Mouse (Mus musculus) T-cell, adult 2 months (primary cell): ENCODE results near the gene Fuk.
"Not testable (repeated sequence)": the region's sequence is repeated elsewhere in the genome, so short reads cannot be mapped to it uniquely, and the experiment has no call there.

ENCODE experiments used
- DNase-seq: peaks from one replicate; pipeline ENCODE4 v3.0.0; 2022; ENCODE audit warnings: low spot score

The Fuk gene

GRCm38 (mm10) chr8:110901839-110902578, at the start of gene Fuk:
TSS of gene Fuk (minus strand) at chr8:110902488.
- peak; percentile 76 for DNase-seq

- DNase-seq: no peak
Measured at GRCm38 (mm10) chr8:110950065-110950484, 47.8 kb upstream of the Fuk start.

- DNase-seq: no peak
Measured at GRCm38 (mm10) chr8:110945716-110946115, 43.4 kb upstream of the Fuk start.

DNA sequence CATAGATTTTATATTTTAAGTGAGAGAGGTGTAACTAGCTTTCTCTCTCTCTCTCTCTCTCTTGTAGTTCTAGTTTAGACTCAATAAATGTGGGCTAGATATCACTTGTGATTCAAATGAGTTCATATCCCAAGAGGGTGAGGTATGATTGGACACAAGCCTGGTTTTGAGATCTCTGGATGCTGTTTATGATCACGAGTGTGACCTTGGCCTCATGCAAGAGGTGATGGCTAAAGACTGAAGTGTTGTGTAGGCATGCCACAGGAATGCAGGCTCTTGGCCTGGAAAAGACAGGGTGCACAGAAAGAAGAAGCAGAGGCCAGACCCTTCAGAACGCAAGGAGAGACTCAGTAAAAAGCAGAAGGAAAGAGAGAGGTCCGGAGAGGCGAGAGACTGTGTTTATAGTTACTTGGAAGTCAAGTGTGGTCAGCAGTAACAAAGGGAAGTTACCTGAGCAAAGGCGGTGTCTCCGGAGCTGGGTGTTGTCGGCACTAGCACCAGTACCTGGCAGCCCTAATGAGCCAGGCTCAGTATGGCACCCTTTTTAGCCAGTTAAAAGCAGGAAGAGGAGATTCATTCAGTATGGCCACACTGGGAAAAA, 42.1 kb upstream of the Fuk start:
- DNase-seq: no peak

GRCm38 (mm10) chr8:110941453-110941948, 39.2 kb upstream of the Fuk start:
- no peak for DNase-seq

- DNase-seq: no peak
Measured at GRCm38 (mm10) chr8:110940682-110941452, 38.6 kb upstream of the Fuk start.

- peak; percentile 57 for DNase-seq
Measured at GRCm38 (mm10) chr8:110938882-110939589, 36.7 kb upstream of the Fuk start.

DNA sequence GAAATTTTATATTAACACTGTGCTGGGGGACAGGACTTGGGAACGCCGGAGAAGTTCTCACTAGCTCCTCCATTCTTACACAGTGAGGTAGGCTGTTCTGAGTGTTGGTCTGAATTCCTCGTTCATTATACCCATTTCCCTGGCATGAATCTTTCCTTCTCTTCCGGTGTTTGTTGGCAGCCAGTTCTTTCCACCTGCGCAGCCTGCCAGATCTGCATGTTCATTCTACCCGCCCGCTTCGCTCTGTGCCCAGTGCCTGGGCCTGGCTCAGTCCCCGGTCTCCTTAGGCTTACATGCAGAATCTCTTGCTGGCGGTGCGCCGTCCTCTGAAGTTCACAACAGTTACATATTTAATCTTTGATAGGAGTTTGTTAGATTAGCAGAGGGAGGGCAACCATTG, 33.9 kb upstream of the Fuk start:
- no peak for DNase-seq

DNA sequence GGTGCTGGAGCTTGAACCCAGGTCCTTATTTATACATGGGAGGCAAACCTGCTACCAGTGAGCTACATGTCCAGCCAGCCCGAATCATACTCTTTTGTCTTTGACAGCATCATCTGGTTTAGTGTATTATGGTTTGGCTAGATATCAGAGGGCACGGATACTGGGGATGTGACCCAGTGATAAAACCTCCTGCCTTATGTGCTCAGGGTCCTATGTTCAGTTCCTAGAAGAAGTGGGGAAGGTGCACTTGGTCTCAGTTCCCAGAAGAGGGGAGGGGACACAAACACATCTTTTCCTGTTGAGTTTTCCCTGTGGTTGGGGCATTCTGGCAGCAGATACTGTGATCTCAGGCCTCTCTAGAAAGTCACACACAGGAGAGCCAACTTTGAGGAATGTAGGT, 31.0 kb upstream of the Fuk start:
- DNase-seq: no peak

DNA sequence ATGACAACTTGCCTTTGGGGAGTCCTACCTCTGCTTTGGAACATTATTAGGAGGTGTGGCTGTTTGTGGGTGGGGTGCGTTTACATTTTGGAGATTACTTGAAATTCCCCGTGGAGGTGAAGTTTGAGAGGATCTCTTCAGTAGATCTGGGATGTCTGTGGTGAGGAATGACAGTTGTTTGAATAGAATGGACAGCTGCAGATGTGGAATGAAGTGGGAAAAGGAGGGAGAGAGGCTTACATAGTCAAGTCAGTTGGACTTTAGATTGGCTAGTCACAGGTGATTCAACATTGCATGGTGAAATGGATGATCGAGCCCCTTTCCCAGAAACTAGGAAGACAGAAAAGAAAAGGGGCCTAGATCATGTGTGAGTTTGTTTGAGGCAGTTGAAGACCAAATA, 30.2 kb upstream of the Fuk start:
- DNase-seq: no peak

GRCm38 (mm10) chr8:110931176-110931939, 29.1 kb upstream of the Fuk start:
- no peak for DNase-seq

- not testable (repeated sequence) for DNase-seq
Measured at GRCm38 (mm10) chr8:110929672-110930071, 27.4 kb upstream of the Fuk start.

DNA sequence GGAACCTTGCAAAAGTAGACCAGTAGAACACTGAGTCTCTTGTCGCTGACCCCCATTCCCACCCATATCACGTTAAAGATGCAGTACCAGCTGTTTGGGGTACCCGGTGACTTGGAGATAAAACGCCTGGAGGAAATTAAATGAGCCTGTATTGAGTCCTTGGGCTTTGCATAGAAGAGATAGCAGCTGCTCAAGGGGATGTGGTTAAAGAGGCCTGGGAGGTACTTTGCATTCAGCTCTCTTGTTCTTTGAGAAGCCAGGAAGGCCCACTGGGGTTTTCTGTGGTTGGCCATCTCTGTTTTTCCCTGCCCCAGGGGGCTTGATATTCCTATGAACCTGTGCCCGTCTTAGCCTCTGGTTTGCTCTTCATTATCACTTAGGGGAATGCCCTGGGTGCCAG, 26.8 kb upstream of the Fuk start:
- peak; percentile 12 for DNase-seq

DNA sequence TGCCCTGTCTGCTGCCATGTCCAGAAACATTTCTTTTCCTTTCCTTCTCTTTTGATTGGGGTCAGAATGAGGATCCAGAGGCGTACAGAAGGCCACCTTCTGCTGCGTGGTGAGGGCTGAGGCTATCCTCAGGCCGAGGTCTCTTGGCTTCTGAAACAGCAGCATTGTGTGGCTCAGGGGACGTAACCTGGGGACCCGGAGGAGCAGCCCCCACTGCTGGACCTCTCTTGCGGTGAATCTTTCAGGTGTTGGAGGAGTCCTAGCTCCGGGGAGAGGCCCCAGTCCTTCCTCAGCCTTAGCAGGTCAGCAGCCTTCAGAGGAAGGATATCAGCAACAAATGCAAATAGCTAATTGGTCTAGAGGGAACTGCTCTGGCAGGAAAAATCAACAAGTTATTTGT, 26.1 kb upstream of the Fuk start:
- no peak for DNase-seq

- DNase-seq: no peak
Measured at GRCm38 (mm10) chr8:110926690-110927089, 24.4 kb upstream of the Fuk start.

DNA sequence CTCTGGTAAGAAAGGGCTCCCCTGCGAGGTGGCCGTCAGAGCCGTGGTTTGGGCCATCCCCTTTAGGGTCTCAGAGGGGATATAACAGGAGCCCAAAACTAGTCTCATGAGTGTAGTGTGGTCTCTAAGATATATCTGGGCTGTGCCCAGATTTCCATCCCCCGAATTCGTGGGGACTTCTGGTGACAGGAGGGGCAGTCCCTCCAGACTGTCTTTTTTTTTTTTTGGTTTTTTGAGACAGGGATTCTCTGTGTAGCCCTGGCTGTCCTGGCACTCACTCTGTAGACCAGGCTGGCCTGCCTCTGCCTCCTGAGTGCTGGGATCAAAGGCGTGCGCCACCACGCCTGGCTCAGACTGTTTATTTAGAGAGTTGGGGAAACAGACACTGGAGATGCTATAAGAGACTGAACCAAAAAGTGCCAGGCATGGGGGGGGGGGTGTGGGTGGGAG, 23.4 kb upstream of the Fuk start:
- DNase-seq: no peak

DNA sequence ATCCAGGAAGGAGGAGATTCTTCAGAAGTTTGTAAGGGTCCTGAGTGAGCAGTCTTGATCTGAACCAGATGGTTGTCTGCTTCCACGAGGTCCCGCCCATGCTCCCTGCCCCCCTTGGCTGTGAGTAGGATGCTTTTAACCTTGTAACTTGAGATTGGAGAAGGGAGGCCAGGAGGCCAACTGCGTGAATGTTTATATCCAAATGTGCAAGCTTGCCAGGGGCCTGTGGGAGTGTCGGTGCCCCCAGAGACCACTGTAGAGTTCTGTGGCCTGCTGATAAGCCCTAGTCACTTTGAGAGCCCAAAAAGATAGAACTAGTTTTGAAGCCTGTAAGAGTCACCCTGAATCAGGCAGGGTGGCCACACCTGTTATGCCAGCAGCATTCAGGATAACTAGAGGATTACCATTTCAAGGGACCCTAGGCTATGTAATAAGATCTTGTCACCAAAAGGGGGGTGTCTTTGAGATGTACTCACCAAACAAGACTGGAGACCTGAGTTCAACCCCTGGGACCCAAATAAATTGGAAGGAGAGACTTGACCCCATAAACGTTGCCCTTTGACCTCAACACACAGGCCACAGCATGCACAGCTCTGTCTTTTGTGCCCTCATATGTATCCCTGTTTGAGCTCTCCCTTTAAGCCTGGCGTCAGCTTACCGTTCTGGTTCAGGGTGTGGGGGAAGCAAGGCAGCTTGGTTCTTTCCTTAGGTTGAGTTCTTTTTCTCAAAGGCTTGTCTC, 19.4 kb upstream of the Fuk start:
- DNase-seq: no peak

- DNase-seq: no peak
Measured at GRCm38 (mm10) chr8:110920773-110921277, 18.5 kb upstream of the Fuk start.

DNA sequence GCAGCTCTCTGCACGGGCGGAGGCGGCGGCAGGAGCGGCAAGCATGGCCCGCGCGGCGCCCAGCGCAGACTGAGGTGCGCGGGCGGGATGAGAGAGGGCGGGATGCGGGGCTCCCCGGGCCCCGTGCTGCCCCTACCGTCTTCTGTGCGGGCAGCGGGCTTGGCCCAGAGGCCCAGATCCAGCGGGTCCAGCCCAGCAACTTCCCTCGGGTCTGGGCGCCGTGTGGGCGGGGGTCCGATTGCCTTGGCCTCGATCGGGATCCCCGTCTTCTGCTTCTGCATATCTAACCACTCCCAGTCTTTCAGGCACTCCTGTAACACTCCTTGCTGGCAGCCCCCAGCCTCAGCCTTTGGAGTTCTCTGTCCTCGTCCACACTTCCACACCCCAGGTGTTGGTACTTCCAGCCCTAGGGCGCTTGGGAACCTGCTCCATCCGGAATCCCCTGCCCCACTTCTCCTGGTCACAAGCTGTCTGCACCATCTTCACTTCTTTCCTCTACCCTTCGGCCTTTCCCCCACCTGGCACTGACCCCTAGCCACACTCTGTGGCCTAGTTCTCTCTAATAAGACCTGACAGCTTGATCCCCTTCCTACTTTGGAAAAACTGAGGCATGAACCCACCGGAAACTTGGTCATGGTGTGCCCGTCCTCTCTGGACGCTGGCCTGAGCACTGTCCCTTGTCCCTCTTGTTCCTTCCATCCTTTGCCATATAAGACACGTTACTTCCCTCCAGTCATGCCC, 17.9 kb upstream of the Fuk start:
- DNase-seq: no peak
